Mouse (Mus musculus) liver, embryonic 14.5 days (tissue): Measurements from ENCODE around the gene 1700042G07Rik.

Experiments
- CTCF ChIP-seq: IDR thresholded peaks from 2 replicates; pipeline ENCODE4 v1.5.1; 2016; ENCODE audit warnings: antibody characterized with exemption, low read depth, control low read depth
- EP300 ChIP-seq: IDR thresholded peaks from 2 replicates; pipeline ENCODE4 v1.6.1; 2016; ENCODE audit warnings: antibody characterized with exemption, low read depth

DNA sequence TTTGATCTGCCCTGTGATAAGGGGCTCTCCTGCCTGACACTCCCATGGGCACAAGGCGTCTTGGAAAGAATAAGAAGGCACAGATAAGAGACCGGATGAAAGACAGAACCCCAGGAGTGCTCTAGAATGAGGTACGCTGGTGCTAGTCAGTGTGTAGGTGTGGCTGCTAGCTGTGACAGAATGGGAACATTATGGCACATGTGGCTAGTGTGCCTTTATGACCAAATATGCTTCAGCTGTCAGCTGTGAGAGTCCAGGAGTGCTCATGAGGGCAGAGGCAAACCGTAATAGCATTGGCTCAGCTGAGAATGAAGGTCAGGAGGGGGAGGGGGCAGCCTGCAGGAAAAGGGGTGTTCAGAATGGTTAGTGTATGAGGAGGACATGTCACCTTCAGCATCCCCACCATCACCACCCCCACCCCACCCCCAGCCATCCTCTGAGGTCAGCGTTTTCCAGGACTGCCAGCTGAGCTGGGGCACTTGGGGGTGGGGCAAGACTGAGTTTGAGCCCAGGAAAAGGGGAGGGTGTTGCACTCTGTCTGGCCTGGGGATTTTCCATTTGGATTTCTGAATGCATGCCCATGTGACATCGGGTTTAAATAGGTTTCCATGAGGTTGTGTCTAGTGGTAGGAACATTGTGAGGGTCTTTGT, 1.4 kb downstream of the 1700042G07Rik start:
- no peak for TF ChIP-seq CTCF
- TF ChIP-seq EP300, result no peak
